Mouse (Mus musculus) urinary bladder, adult 2 months (tissue): ENCODE measurements around the gene Srrm4. TPM values are rescaled to one million over a fixed set of nuclear protein-coding genes. Genes with fewer than 3 reads are reported as not detected.

Experiments used
- DNase-seq: peaks from one replicate; pipeline ENCODE4 v3.0.0; 2022; ENCODE audit warnings: low spot score
- polyA plus RNA-seq: library from polyadenylated mRNA; depleted of rRNA; stranded (reverse); fragments of >200 nt; gene quantifications from 2 replicates; pipeline ENCODE4 v1.2.3, GENCODE M21; 2012

Srrm4 gene
- polyA plus RNA-seq, 1 experiment, result 0.44 TPM

- DNase-seq, result no peak
Observed at GRCm38 (mm10) chr5:116553106-116553505, 38.5 kb downstream of the Srrm4 start.

DNA sequence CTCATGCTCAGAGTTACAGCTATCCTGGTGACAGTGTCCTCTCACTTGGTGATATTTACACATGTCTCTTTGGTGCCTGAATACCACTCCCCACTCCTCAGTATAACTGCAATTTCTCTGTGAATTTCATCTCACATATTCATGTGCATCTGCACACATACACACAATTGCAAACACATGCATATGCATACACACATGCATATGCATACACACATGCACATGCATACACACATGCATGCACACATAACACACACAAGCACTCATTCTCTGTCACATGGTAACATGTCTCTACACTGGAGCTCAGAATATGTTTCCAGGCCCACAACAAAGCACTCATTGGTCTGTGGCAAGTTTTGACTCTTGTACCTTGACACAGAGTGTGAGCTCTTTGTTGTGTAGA lies 39.0 kb downstream of the Srrm4 start:
- DNase-seq, result no peak

DNA sequence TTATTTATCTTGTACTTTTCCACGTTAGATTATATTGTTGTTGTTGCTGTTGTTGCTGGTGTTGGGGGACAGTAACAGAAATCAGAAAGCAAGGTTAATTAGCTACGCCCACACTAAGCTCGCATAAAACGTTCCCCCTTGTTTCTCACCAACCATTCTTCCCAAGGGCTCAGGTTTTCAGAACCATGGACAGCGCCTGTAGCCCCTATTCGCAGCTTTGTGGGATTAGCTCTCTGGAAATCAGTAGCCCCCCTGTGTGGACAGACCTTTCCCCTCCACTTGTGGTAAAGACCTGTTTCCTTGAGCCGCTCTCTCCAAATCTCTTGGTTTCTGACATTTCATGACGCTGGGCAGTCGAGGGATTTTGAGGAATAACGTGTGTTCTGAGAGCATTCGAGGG lies 45.9 kb downstream of the Srrm4 start:
- DNase-seq, result no peak

GRCm38 (mm10) chr5:116542317-116542716 lies 49.3 kb downstream of the Srrm4 start:
- no peak for DNase-seq

DNA sequence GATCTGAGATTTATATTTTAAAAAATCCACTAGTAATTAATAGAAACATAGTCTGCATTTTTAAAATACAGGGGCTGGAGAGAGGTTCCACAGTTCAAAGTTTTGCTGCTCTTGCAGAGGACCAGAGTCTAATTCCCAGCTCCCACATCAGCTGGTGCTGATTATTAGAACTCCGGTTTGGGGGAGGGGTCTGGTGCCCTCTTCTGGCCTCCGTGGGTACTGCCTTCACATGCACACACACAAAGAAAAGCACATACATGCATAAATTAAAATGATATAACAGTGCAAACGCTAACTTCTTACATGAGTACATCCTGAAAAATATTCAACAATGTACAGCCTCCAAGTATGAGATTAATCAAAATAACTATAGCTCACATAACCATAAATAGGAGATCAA lies 50.5 kb downstream of the Srrm4 start:
- no peak for DNase-seq

DNA sequence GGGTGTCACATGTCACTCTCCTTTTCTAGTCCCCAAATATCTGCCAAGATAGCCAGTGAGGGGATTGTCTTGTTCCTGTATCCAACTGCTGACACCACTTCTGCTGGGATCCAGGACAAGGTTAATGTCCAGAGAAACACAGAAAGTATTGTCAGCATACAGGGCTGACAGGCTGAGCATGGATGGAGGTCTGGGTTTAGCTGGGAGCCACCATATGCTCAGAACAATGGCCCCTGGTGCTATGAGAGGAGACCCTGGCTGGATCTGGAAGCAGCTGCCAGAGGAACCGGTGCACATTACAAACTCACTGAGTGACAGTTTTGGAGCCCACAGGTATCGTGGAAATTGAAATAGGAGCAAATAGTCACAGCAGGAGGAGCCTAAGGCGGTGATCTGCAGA lies 52.3 kb downstream of the Srrm4 start:
- DNase-seq, result no peak

DNA sequence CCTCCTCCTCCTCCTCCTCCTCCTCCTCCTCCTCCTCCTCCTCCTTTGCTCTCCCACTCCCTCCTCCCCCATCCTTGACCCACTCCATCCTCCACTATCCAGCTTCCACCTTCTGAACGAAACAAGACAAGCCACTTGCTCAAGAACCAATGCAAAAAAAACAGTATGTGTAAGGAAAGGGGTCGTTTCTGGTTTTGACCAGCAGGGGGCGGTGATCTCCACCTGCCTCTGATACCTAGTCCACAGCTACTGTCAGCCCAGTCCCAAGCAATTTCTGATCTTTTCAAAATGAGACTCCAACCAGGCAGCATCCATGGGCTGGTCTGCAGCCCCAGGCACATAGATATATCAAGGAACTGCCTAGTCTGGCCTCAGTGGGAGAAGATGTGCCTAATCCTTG lies 53.1 kb downstream of the Srrm4 start:
- DNase-seq, result no peak

DNA sequence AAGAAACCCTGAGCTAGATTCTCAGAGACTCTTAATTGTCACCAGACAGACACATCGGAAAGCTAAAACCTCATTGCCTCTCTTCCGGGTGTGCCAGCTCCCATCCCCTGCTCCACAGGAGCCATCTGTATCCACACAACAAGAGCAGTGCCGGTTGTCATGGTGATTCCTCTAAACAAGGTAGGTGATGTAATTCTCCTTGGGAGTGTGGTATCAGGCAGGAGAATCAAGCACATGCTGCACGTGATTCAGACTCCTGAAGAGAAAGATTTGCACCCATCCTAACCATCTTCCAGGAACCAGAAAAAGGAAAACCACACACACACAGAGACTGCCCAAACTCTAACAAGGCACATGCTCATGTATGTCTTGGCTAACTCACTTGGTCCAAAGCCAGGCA lies 65.3 kb downstream of the Srrm4 start:
- DNase-seq, result no peak

DNA sequence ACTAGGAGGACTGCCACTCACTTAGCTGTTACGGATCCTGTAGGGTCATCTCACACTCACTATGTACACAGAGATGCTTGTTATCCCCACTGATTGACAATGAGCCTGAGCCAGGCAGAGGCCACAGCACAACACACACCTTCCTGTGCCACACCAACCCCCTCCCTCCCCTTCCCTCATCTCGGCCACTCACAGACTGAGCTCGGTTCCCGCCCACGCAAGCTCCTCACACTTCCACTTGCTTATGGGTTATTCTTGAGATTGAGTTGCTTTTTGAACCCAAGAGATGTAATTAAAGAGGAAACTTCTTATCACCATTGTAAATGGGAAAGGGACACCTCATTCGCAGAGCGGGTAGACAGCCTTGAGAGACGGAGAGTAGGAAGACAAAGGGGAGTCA lies 66.3 kb downstream of the Srrm4 start:
- no peak for DNase-seq

DNA sequence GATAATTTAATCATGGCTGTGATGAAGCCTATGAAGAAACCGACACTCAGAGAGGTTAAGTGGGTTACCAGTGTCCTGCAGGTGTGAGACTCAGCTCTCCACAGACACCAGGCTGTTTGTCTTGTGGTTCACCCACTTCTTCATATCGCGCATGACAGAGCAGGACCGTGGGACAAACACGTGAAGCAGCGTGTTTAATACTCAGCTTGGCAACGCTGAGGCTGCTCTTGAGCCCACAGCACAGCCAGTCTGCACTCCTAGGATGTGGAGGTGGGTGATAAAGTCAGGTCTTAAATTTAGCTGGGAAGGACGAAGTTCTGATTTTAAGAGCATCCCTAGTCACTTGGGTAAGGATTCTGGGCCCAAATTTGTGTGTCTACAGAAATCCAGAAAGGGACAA lies 68.1 kb downstream of the Srrm4 start:
- no peak for DNase-seq

- DNase-seq, result no peak
Observed at GRCm38 (mm10) chr5:116523079-116523478, 68.5 kb downstream of the Srrm4 start.

- no peak for DNase-seq
Observed at GRCm38 (mm10) chr5:116522273-116522672, 69.3 kb downstream of the Srrm4 start.

DNA sequence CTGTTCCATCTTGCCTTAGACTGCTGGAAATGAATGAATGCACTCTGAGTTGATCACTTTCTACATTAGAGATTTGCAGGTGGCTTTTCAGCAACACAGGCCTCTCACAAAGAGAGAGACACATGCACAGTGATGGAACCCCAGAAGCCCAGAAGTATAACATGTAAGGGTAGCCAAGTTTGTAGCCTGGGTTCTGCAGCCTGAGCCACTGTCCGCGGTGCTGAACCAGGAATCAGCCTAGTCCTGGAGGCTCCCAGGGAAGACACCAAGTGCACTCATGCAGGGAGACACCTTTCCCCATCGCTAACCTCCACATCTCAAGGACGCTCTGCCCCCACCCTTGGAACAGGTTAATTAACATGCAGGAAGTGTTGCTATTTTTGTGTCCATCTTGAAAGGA lies 73.6 kb downstream of the Srrm4 start:
- no peak for DNase-seq

GRCm38 (mm10) chr5:116512135-116512534 lies 79.5 kb downstream of the Srrm4 start:
- no peak for DNase-seq

DNA sequence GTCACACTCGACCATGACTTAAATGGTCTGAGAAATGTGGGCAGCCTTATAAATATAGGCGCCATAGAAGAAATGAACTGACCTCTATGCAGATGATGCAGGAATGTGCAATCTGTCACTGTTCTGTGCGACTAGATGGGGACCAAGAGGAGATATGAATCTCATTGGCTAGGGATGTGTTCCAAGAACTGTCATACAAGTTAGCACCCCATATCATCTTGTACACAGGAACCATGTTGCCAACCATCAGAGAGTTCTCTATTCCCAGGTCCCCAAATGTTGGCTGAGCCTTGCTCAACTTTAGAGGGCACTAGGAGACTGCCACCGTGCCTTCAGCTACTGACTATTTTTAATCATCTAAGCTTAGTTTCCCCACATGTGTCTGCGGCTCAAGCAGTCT lies 81.4 kb downstream of the Srrm4 start:
- no peak for DNase-seq

DNA sequence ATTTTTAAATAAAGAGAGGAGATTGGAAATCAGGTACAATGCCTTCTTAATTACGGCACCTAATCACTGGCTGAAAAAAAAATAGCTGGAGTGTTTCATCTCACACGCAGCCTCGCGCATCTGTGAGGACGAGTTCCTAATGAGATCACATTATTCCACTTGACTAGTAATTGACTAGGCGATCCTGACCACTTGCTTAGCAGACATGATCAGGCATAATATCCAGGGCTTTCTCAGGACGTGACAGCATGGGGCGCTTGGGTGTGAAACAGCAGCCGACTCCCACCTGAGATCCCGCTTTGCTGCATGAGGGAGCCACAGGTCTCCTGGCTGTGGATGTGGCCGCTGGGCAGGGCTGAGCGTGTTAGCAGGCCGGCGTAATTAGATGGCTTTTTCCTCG lies 90.3 kb downstream of the Srrm4 start:
- DNase-seq, result no peak

GRCm38 (mm10) chr5:116498880-116499640 lies 92.6 kb downstream of the Srrm4 start:
- no peak for DNase-seq

- DNase-seq, result no peak
Observed at GRCm38 (mm10) chr5:116497866-116498265, 93.8 kb downstream of the Srrm4 start.

DNA sequence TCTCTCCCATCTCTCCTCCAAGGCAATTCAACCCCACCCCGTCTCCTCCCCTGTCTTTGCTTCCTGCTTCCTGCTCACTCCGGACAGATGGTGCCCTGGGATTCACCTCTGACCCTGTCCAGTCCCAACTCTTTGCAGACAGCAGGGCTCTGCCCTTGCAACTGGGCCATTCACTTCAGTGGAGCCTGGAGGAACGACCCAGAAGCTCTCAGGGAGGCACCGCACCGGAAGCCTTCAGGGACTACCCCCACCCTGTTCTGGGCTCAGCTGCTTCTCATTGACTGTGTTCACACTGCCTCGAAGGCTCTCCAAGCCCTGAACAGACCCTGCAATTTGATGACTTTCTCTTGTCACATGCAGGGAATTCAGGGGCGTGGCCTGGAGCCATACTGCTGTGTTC lies 94.4 kb downstream of the Srrm4 start:
- DNase-seq, result no peak

DNA sequence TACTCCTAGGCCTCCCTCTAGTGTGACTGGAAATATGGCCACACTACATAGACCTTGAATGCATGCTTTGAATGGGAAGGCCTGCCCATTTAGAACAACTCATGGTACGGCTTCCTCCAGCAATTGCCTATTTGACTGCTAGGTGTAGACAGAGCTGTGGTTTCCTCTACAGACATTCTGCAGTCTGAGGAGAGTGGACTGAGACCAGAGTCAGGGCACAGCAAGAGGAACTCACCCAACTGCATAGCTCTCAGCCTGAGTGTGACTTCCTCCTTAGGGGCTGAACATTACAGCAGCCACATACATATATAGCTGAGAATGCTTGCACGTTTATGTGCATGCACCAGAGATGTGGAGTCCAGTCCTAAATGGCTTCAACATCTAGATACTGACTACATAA lies 94.9 kb downstream of the Srrm4 start:
- DNase-seq, result no peak

GRCm38 (mm10) chr5:116495466-116495865 lies 96.2 kb downstream of the Srrm4 start:
- DNase-seq, result no peak

GRCm38 (mm10) chr5:116494377-116494776 lies 97.2 kb downstream of the Srrm4 start:
- no peak for DNase-seq

DNA sequence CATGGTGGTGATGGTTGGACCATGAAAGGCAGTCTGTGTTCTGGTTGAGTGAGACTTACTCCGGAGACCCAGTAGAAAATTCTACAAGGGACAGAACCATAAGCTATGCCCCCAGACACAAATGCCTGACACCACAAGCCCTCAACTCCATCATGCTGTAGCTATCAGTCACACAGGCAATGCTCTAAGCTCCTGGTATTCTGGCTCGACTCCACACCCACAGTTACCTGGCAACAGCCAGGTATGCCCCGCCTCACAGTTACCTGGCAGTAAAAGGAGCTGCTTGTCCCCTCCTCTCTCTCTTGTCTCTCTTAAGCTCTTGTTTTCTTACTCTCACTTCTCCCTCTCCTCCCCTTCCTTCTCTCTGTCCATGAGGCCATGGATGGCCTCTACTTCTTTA lies 98.9 kb downstream of the Srrm4 start:
- DNase-seq, result no peak

- DNase-seq, result no peak
Observed at GRCm38 (mm10) chr5:116491794-116492420, 99.7 kb downstream of the Srrm4 start.
